Mouse (Mus musculus) lung, adult 2 months (tissue): Measurements from ENCODE around the gene Trpt1.

Source experiments
- CTCF ChIP-seq: fragments of 200-500 bp; IDR thresholded peaks from 2 replicates; pipeline ENCODE4 v1.5.1; 2011; ENCODE audit warnings: mild to moderate bottlenecking, low read length, control low read depth; ENCODE audit not compliant: insufficient read depth
- POLR2A ChIP-seq: fragments of 200-500 bp; IDR thresholded peaks from 2 replicates; pipeline ENCODE4 v1.6.1; 2011; ENCODE audit warnings: low read depth, mild to moderate bottlenecking, control low read depth, low read length, borderline replicate concordance; ENCODE audit errors: extremely low read depth

GRCm38 (mm10) chr19:6954046-6954445, 41.9 kb upstream of the Trpt1 start:
- TF ChIP-seq CTCF (peak; percentile 28; the same call in 1 of the 2 replicates), POLR2A (peak; percentile 36; the same call in 1 of the 2 replicates)
